Mouse (Mus musculus) CH12.LX (cell line): ENCODE measurements around the gene Gli2.

Source experiments
- CTCF ChIP-seq, 2 experiments: IDR thresholded peaks in 1 of 2; conservative IDR thresholded peaks in 1 of 2; 2 replicates each; pipeline ENCODE4 v1.5.1; 2011 to 2012; ENCODE audit warnings: low read depth in 2 of 2, low read length in 2 of 2, improper control_type of control experiment in 1 of 2, inconsistent platforms in 1 of 2, mild to moderate bottlenecking in 1 of 2, moderate library complexity in 1 of 2
- EP300 ChIP-seq: IDR thresholded peaks from 2 replicates; pipeline ENCODE4 v1.6.1; 2011; ENCODE audit warnings: low read length, improper control_type of control experiment
- MAX ChIP-seq: IDR thresholded peaks from 2 replicates; pipeline ENCODE4 v1.6.1; 2011; ENCODE audit warnings: low read length, improper control_type of control experiment
- NELFE ChIP-seq: IDR thresholded peaks from 2 replicates; pipeline ENCODE4 v1.6.1; 2011; ENCODE audit warnings: low read depth, low read length, improper control_type of control experiment
- NRF1 ChIP-seq: IDR thresholded peaks from 2 replicates; pipeline ENCODE4 v1.6.1; 2014; ENCODE audit warnings: low read depth, mild to moderate bottlenecking, inconsistent platforms, low read length, improper control_type of control experiment, moderate library complexity
- POLR2A ChIP-seq: IDR thresholded peaks from 2 replicates; pipeline ENCODE4 v1.6.1; 2011; ENCODE audit warnings: low read depth, mild to moderate bottlenecking, improper control_type of control experiment, low read length
- SIN3A ChIP-seq: IDR thresholded peaks from 2 replicates; pipeline ENCODE4 v1.6.1; 2012; ENCODE audit warnings: low read length, improper control_type of control experiment, inconsistent platforms

- TF ChIP-seq NRF1 (no peak), EP300 (no peak), NELFE (no peak), MAX (no peak), CTCF (conservative IDR thresholded peaks at IDR 0.05 in 1 of 2, IDR thresholded peaks at IDR 0.05 in 1 of 2; ENCODE audit: low read depth in 2 of 2, low read length in 2 of 2) (no peak), POLR2A (no peak), SIN3A (no peak)
Measured at GRCm38 (mm10) chr1:118864031-118864430, 189.4 kb downstream of the Gli2 start.
